9 mouse cellular contexts compared by ENCODE assay signal in genomic region chr14:12821156-12821813, GRCm38 (mm10). TPM values are rescaled to one million over a fixed set of nuclear protein-coding genes. Genes with fewer than 3 reads are reported as not detected.
A peak's percentile ranks its signal among the peaks of the same experiment; 100 is the strongest.
DNase-seq lines count a peak whose midpoint lies in the region; ATAC-seq lines count a peak whose summit lies in the region.
"Had no signal": no experiment of that assay in that cellular context is flagged by ENCODE, and none has a peak within 500 bp of the region (broad histone marks: within the 10 kb centered on the region; RNA-seq: fewer than 3 reads in every experiment).

No protein-coding gene starts in this region.

- H3K27me3 ChIP-seq in forebrain, embryonic 15.5 days: no peaks in the 10 kb centered on the region
- no peaks in the 10 kb centered on the region for H3K27me3 ChIP-seq in midbrain, embryonic 12.5 days

- WGBS in forebrain, embryonic 15.5 days: under 1% methylated on average over 12 of the region's 13 CpGs
- under 1% methylated on average over 13 of the region's 13 CpGs for WGBS in midbrain, embryonic 12.5 days

- peak overlapping the region; percentile 98 for H3K27ac ChIP-seq in forebrain, embryonic 15.5 days (replicated peaks)
- H3K27ac ChIP-seq in midbrain, embryonic 12.5 days (replicated peaks): peak overlapping the region; percentile 96
- H3K27ac ChIP-seq: liver, embryonic 14.5 days had no signal

- H3K9me3 ChIP-seq in forebrain, embryonic 15.5 days: no peaks in the 10 kb centered on the region
- no peaks in the 10 kb centered on the region for H3K9me3 ChIP-seq in midbrain, embryonic 12.5 days

- H3K4me3 ChIP-seq in forebrain, embryonic 15.5 days: peak overlapping the region; percentile 89
- H3K4me3 ChIP-seq in midbrain, embryonic 12.5 days: peak overlapping the region; percentile 79

- peak; percentile 18 for DNase-seq in left cerebral cortex, postnatal 4 days
- no peak for DNase-seq in left cerebral cortex, postnatal 10 days (ENCODE audit: extremely low spot score in 1 of 2, low spot score in 2 of 2)
- peak; percentile 46 for DNase-seq in cerebellum, postnatal 14 days
- no peak for DNase-seq in spleen, postnatal 14 days (ENCODE audit: low spot score in 2 of 2)
- DNase-seq in thymus, postnatal 10 days (ENCODE audit: low spot score in 2 of 2): no peak
- no peak for DNase-seq in layer of hippocampus, postnatal 10 days (ENCODE audit: low spot score in 2 of 2)

- peak overlapping the region; percentile 66 for H3K4me2 ChIP-seq in forebrain, embryonic 15.5 days (replicated peaks)
- peak overlapping the region; percentile 80 for H3K4me2 ChIP-seq in midbrain, embryonic 12.5 days (replicated peaks)

- H3K9ac ChIP-seq in forebrain, embryonic 15.5 days (replicated peaks): peak overlapping the region; percentile 96
- H3K9ac ChIP-seq in midbrain, embryonic 12.5 days (replicated peaks): peak overlapping the region; percentile 91
- H3K9ac ChIP-seq: liver, embryonic 14.5 days had no signal

- peaks cover 44% of the 10 kb centered on the region for H3K4me1 ChIP-seq in forebrain, embryonic 15.5 days
- H3K4me1 ChIP-seq in midbrain, embryonic 12.5 days: no peaks in the 10 kb centered on the region

- H3K36me3 ChIP-seq in forebrain, embryonic 15.5 days: no peaks in the 10 kb centered on the region
- H3K36me3 ChIP-seq in midbrain, embryonic 12.5 days: no peaks in the 10 kb centered on the region

- peak; percentile 5 for ATAC-seq in forebrain, embryonic 15.5 days (replicated peaks)
- ATAC-seq in midbrain, embryonic 12.5 days (ENCODE audit: low FRiP score, low read depth): peak; percentile 48

- intact Hi-C loops in left cerebral cortex, postnatal 4 days (cut with DNase I): loop anchor here (5.0 kb wide), 1 partner anchor 194 kb away; no protein-coding TSS in a partner anchor
- intact Hi-C loops in left cerebral cortex, postnatal 10 days (cut with DNase I): loop anchor here (5.0 to 10.0 kb wide), 2 partner anchors 246 to 376 kb away; no protein-coding TSS in a partner anchor

RNA-seq across cellular contexts. Expression of gene Cadps, which starts 1.6 kb away (rescaled TPM):
- 100 to 1,000 TPM; 168 to 175 TPM for total RNA-seq in left cerebral cortex, postnatal 4 days (2021)
- 100 to 1,000 TPM; 227 to 236 TPM for total RNA-seq in left cerebral cortex, postnatal 10 days (2021)
- 27.2 and 33.9 TPM in 2 replicates for polyA plus RNA-seq in forebrain, embryonic 15.5 days (2015; fragmentation: Nextera tagmentation; extraction: Ambion mirVana)
- polyA plus RNA-seq in midbrain, embryonic 12.5 days (2016; fragmentation: Nextera tagmentation; extraction: Ambion mirVana): 15.0 and 16.1 TPM in 2 replicates
- total RNA-seq in layer of hippocampus, postnatal 10 days (2021): 100 to 1,000 TPM; 239 to 248 TPM

Comparison
In these comparisons a context has a peak if more than half of its experiments do, and no peak if none do; other contexts are left out.
1. DNase-seq: peak in left cerebral cortex, postnatal 4 days (single experiment) and cerebellum, postnatal 14 days (2 of 2); none in left cerebral cortex, postnatal 10 days (0 of 2), spleen, postnatal 14 days (0 of 2), thymus, postnatal 10 days (0 of 2) and layer of hippocampus, postnatal 10 days (0 of 2).